Comparison of ENCODE assay signal across 35 mouse cellular contexts in genomic region chr5:135556259-135556658, GRCm38 (mm10). TPM values are rescaled to one million over a fixed set of nuclear protein-coding genes. Genes with fewer than 3 reads are reported as not detected.
DNase-seq lines count a peak whose midpoint lies in the region; ATAC-seq and TF ChIP-seq lines count a peak whose summit lies in the region.
"Had no signal": no experiment of that assay in that cellular context is flagged by ENCODE, and none has a peak within 500 bp of the region (broad histone marks: within the 10 kb centered on the region; RNA-seq: fewer than 3 reads in every experiment).

No protein-coding gene starts in this region.

- H3K4me3 ChIP-seq in hindbrain, embryonic 11.5 days (ENCODE audit: low read depth, low read length), result no peak overlapping the region
- H3K4me3 ChIP-seq in hindbrain, postnatal 0 days (ENCODE audit: low read length), result no peak overlapping the region
- no peak overlapping the region for H3K4me3 ChIP-seq in hindbrain, embryonic 12.5 days
- no peak overlapping the region for H3K4me3 ChIP-seq in hindbrain, embryonic 14.5 days (replicated peaks; ENCODE audit: low read length)
- no peak overlapping the region for H3K4me3 ChIP-seq in neural tube, embryonic 15.5 days (replicated peaks)
- H3K4me3 ChIP-seq: embryonic facial prominence, embryonic 13.5 days; forebrain, embryonic 10.5 days had no signal

- H3K4me1 ChIP-seq in hindbrain, embryonic 11.5 days (replicated peaks; ENCODE audit: control insufficient read depth, insufficient read depth, low read length), result no peaks in the 10 kb centered on the region
- no peaks in the 10 kb centered on the region for H3K4me1 ChIP-seq in hindbrain, postnatal 0 days (ENCODE audit: insufficient read depth, low read length)
- H3K4me1 ChIP-seq in hindbrain, embryonic 12.5 days, result peaks cover 5% of the 10 kb centered on the region; the same call in 1 of the 2 replicates
- no peaks in the 10 kb centered on the region for H3K4me1 ChIP-seq in hindbrain, embryonic 14.5 days (replicated peaks; ENCODE audit: control insufficient read depth, insufficient read depth, low read length)
- H3K4me1 ChIP-seq in neural tube, embryonic 15.5 days, result peaks cover 26% of the 10 kb centered on the region
- H3K4me1 ChIP-seq: embryonic facial prominence, embryonic 13.5 days; forebrain, embryonic 10.5 days had no signal

- no peak for ATAC-seq in hindbrain, embryonic 11.5 days (ENCODE audit: low FRiP score)
- no peak for ATAC-seq in hindbrain, postnatal 0 days
- no peak for ATAC-seq in hindbrain, embryonic 12.5 days (ENCODE audit: low FRiP score)
- no peak for ATAC-seq in hindbrain, embryonic 14.5 days (ENCODE audit: low FRiP score)
- no peak for ATAC-seq in neural tube, embryonic 15.5 days (ENCODE audit: low FRiP score)
- ATAC-seq: activated CD4-positive, CD25-positive, alpha-beta regulatory T cell, adult 4 months; forebrain, postnatal 0 days; intestine, postnatal 0 days had no signal

- no peak overlapping the region for H3K9ac ChIP-seq in hindbrain, embryonic 11.5 days (ENCODE audit: low read depth, low read length)
- H3K9ac ChIP-seq in hindbrain, postnatal 0 days (replicated peaks; ENCODE audit: low read length), result no peak overlapping the region
- no peak overlapping the region for H3K9ac ChIP-seq in hindbrain, embryonic 12.5 days
- H3K9ac ChIP-seq in hindbrain, embryonic 14.5 days, result no peak overlapping the region
- H3K9ac ChIP-seq in neural tube, embryonic 15.5 days (replicated peaks), result no peak overlapping the region
- H3K9ac ChIP-seq: embryonic facial prominence, embryonic 13.5 days; forebrain, postnatal 0 days; liver, embryonic 14.5 days had no signal

- TF ChIP-seq CTCF in hindbrain, postnatal 0 days (IDR thresholded peaks at IDR 0.05; ENCODE audit: low read depth), result no peak

- H3K36me3 ChIP-seq in hindbrain, embryonic 11.5 days (ENCODE audit: control insufficient read depth, insufficient read depth, low read length), result no peaks in the 10 kb centered on the region
- no peaks in the 10 kb centered on the region for H3K36me3 ChIP-seq in hindbrain, postnatal 0 days (ENCODE audit: insufficient read depth, low read length)
- no peaks in the 10 kb centered on the region for H3K36me3 ChIP-seq in hindbrain, embryonic 12.5 days
- no peaks in the 10 kb centered on the region for H3K36me3 ChIP-seq in hindbrain, embryonic 14.5 days (replicated peaks; ENCODE audit: control insufficient read depth, insufficient read depth)
- H3K36me3 ChIP-seq in neural tube, embryonic 15.5 days, result no peaks in the 10 kb centered on the region
- H3K36me3 ChIP-seq: embryonic facial prominence, embryonic 13.5 days; forebrain, embryonic 10.5 days had no signal

- H3K27ac ChIP-seq in hindbrain, embryonic 11.5 days (ENCODE audit: low read depth, low read length), result peak overlapping the region; percentile 58
- H3K27ac ChIP-seq in hindbrain, postnatal 0 days, result no peak overlapping the region
- H3K27ac ChIP-seq in hindbrain, embryonic 12.5 days, result peak overlapping the region; percentile 82
- peak overlapping the region; percentile 73 for H3K27ac ChIP-seq in hindbrain, embryonic 14.5 days
- peak overlapping the region; percentile 76 for H3K27ac ChIP-seq in neural tube, embryonic 15.5 days (replicated peaks)
- H3K27ac ChIP-seq: embryonic facial prominence, embryonic 13.5 days; forebrain, embryonic 10.5 days; liver, embryonic 14.5 days; macrophage had no signal

- 84% methylated on average over 3 of the region's 4 CpGs for WGBS in hindbrain, embryonic 11.5 days
- 77% methylated on average over 3 of the region's 4 CpGs for WGBS in hindbrain, postnatal 0 days
- 74% methylated on average over 4 of the region's 4 CpGs for WGBS in hindbrain, embryonic 12.5 days
- 77% methylated on average over 3 of the region's 4 CpGs for WGBS in hindbrain, embryonic 14.5 days
- WGBS in neural tube, embryonic 15.5 days, result 68% methylated on average over 3 of the region's 4 CpGs

- no peaks in the 10 kb centered on the region for H3K27me3 ChIP-seq in hindbrain, embryonic 11.5 days (ENCODE audit: control insufficient read depth, insufficient read depth, low read length)
- no peaks in the 10 kb centered on the region for H3K27me3 ChIP-seq in hindbrain, postnatal 0 days (ENCODE audit: insufficient read depth, low read length)
- H3K27me3 ChIP-seq in hindbrain, embryonic 12.5 days, result no peaks in the 10 kb centered on the region
- no peaks in the 10 kb centered on the region for H3K27me3 ChIP-seq in hindbrain, embryonic 14.5 days (ENCODE audit: control insufficient read depth, insufficient read depth, low read length)
- no peaks in the 10 kb centered on the region for H3K27me3 ChIP-seq in neural tube, embryonic 15.5 days (replicated peaks)
- H3K27me3 ChIP-seq: embryonic facial prominence, embryonic 13.5 days had no signal

- H3K9me3 ChIP-seq in hindbrain, embryonic 11.5 days (ENCODE audit: control insufficient read depth, low read length), result no peaks in the 10 kb centered on the region
- no peaks in the 10 kb centered on the region for H3K9me3 ChIP-seq in hindbrain, postnatal 0 days (ENCODE audit: low read length)
- H3K9me3 ChIP-seq in hindbrain, embryonic 12.5 days (replicated peaks), result no peaks in the 10 kb centered on the region
- no peaks in the 10 kb centered on the region for H3K9me3 ChIP-seq in hindbrain, embryonic 14.5 days (ENCODE audit: control insufficient read depth, low read length)
- H3K9me3 ChIP-seq in neural tube, embryonic 15.5 days (replicated peaks), result no peaks in the 10 kb centered on the region
- H3K9me3 ChIP-seq: embryonic facial prominence, embryonic 13.5 days; forebrain, embryonic 10.5 days had no signal

- no peak overlapping the region for H3K4me2 ChIP-seq in hindbrain, embryonic 11.5 days (replicated peaks; ENCODE audit: low read depth, low read length)
- no peak overlapping the region for H3K4me2 ChIP-seq in hindbrain, postnatal 0 days (ENCODE audit: low read depth, low read length)
- H3K4me2 ChIP-seq in hindbrain, embryonic 12.5 days (replicated peaks), result no peak overlapping the region
- H3K4me2 ChIP-seq in hindbrain, embryonic 14.5 days (replicated peaks), result no peak overlapping the region
- H3K4me2 ChIP-seq in neural tube, embryonic 15.5 days, result no peak overlapping the region
- H3K4me2 ChIP-seq: embryonic facial prominence, embryonic 13.5 days had no signal

- no peak for DNase-seq in hindbrain, embryonic 11.5 days (ENCODE audit: low spot score)
- DNase-seq in hindbrain, postnatal 0 days (ENCODE audit: low spot score), result no peak
- DNase-seq in hindbrain, embryonic 14.5 days (ENCODE audit: low spot score), result no peak
- no peak for DNase-seq in testis, postnatal 14 days (ENCODE audit: low spot score)
- DNase-seq: adrenal gland, adult 2 months; B cell, adult 2 months; cerebellum, adult 9-10 months; cerebellum, postnatal 36 days; forebrain, postnatal 0 days; kidney, adult 9 months; kidney, postnatal 10 days; layer of hippocampus, adult 9-11 months; liver; lung, adult 2 months; lung, postnatal 10 days; right cerebral cortex, postnatal 14 days had no signal

RNA-seq across cellular contexts. Expression of gene Ccl26, which starts 7.1 kb away (rescaled TPM):
- not detected in 2 replicates for polyA plus RNA-seq in hindbrain, embryonic 11.5 days (2014; fragmentation: Nextera tagmentation; extraction: Ambion mirVana)
- total RNA-seq in hindbrain, postnatal 0 days (2014; rRNA removed), result not detected in 2 replicates
- not detected in 2 replicates for polyA plus RNA-seq in hindbrain, postnatal 0 days (2015; fragmentation: Nextera tagmentation; extraction: Ambion mirVana)
- polyA plus RNA-seq in hindbrain, embryonic 12.5 days (2016; fragmentation: Nextera tagmentation; extraction: Ambion mirVana), result not detected in 2 replicates
- polyA plus RNA-seq in hindbrain, embryonic 14.5 days (2014; fragmentation: Nextera tagmentation; extraction: Ambion mirVana), result not detected in 2 replicates
- not detected in 2 replicates for polyA plus RNA-seq in neural tube, embryonic 15.5 days (2015; fragmentation: Nextera tagmentation; extraction: Ambion mirVana)
- total RNA-seq: adrenal gland, adult 2 months; ES-E14; forebrain, postnatal 0 days; gastrocnemius, adult 8-10 months; heart, adult 8-10 months; heart, postnatal 25 days; left cerebral cortex, postnatal 10 days had no signal
- polyA plus RNA-seq: activated CD4-positive, CD25-positive, alpha-beta regulatory T cell, adult 4 months; adrenal gland, adult 2 months; embryonic facial prominence, embryonic 13.5 days; forebrain, embryonic 10.5 days; forebrain, postnatal 0 days; gonadal fat pad, adult 2 months; heart, embryonic 14.5 days; intestine, postnatal 0 days; limb, embryonic 11.5 days; liver, embryonic 14.5 days; lung, adult 2 months; macrophage; small intestine, adult 2 months; stomach, embryonic 14.5 days; testis, adult 2 months had no signal

RNA-seq across cellular contexts. Expression of gene Hip1, which starts 11.3 kb away (rescaled TPM):
- 37.6 and 50.0 TPM in 2 replicates for polyA plus RNA-seq in hindbrain, embryonic 11.5 days (2014; fragmentation: Nextera tagmentation; extraction: Ambion mirVana)
- 103 and 110 TPM in 2 replicates for total RNA-seq in hindbrain, postnatal 0 days (2014; rRNA removed)
- polyA plus RNA-seq in hindbrain, postnatal 0 days (2015; fragmentation: Nextera tagmentation; extraction: Ambion mirVana), result 26.9 and 28.3 TPM in 2 replicates
- polyA plus RNA-seq in hindbrain, embryonic 12.5 days (2016; fragmentation: Nextera tagmentation; extraction: Ambion mirVana), result 67.8 and 68.0 TPM in 2 replicates
- 48.4 and 49.4 TPM in 2 replicates for polyA plus RNA-seq in hindbrain, embryonic 14.5 days (2014; fragmentation: Nextera tagmentation; extraction: Ambion mirVana)
- polyA plus RNA-seq in neural tube, embryonic 15.5 days (2015; fragmentation: Nextera tagmentation; extraction: Ambion mirVana), result 37.8 and 41.2 TPM in 2 replicates

RNA-seq across cellular contexts. Expression of gene Ccl24, which starts 16.6 kb away (rescaled TPM):
- 2.0 and 2.7 TPM in 2 replicates for polyA plus RNA-seq in hindbrain, embryonic 11.5 days (2014; fragmentation: Nextera tagmentation; extraction: Ambion mirVana)
- total RNA-seq in hindbrain, postnatal 0 days (2014; rRNA removed), result 0.26 TPM in 1 of 2 replicates, not detected in the other
- polyA plus RNA-seq in hindbrain, postnatal 0 days (2015; fragmentation: Nextera tagmentation; extraction: Ambion mirVana), result 1.9 and 2.5 TPM in 2 replicates
- 2.0 and 3.1 TPM in 2 replicates for polyA plus RNA-seq in hindbrain, embryonic 12.5 days (2016; fragmentation: Nextera tagmentation; extraction: Ambion mirVana)
- 2.9 and 3.6 TPM in 2 replicates for polyA plus RNA-seq in hindbrain, embryonic 14.5 days (2014; fragmentation: Nextera tagmentation; extraction: Ambion mirVana)
- 2.1 and 9.5 TPM in 2 replicates for polyA plus RNA-seq in neural tube, embryonic 15.5 days (2015; fragmentation: Nextera tagmentation; extraction: Ambion mirVana)
- total RNA-seq: ES-E14 had no signal
- polyA plus RNA-seq: activated CD4-positive, CD25-positive, alpha-beta regulatory T cell, adult 4 months had no signal
